Mouse (Mus musculus) retina, postnatal 7 days (tissue): ENCODE measurements around the gene Sez6l2.

Experiments
- DNase-seq: peaks from one replicate; pipeline ENCODE4 v3.0.0-alpha.2; 2012; ENCODE audit warnings: low read depth, low spot score

Gene Sez6l2

DNA sequence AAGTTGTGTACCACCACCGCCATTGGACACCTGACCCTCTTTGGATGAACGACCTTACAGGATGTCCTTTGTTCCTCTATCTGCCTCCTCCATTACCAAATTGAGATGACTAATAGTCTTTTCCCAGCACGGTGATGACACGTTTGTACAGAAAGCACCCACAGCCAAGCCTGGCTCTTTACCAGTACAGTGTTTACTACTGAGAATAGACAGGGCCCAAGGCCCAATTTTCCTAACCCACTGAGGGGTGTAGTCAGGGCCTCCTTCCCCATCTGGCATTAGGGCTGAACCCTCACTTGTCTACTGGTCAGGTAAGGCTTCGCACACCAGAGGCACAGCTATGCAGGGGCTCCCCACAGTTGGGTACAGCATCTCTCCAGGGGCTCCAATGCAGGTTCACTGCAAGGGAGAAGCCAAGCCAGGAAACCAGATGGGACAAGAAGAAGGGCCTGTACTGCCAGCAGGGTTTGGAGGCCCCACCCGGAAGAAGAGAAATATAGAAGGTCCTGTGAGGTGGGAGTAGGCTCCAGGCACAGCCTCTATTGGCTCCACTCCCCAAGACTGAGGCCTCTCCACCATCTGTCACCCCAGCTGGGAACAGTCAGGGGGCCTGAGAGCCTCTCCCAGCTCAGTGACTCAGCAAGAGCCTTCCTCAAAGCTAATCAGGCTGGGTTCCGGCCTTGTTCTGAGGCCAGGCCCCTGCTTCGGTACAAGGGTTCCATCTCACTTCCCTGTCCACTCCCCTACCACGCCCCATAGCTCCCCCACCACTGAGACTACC lies 58.1 kb downstream of the Sez6l2 start:
- no peak for DNase-seq

DNA sequence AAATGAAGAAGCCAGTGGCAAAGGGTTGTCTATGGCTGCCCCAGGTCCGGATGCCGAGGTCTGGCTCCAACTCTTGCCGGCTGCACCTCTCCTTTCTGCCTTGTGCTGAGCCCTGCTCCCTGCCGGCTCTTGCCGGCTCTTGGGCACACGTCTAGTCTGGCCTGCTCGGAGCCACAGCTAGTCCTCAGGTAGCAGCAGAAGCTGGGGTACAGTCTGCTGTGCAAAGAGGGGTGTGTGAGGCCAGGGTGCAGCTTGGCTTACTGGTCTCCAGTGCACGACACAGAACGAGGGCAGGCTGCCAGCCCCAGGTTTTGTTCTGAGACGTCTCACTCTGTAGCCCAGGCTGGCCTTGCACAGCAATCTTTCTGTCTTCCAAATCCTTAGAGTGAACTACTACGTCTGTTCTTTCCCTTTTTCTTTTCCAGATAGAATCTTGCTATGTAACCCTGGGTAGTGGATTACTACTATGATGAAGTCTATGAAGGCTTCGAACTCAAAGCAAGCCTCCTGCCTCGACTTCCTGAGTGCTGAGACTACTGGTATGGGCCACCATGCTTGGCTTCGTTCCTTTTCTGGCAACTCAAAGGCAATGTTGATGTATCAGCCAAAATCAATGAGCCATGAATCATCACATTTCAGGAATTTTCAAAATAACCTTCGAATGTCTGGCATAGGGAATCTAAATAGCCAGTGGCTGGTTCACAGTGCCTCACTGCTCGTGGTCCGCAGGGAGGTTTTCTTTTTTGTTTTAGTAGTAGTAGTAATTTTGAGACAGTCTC lies 59.1 kb downstream of the Sez6l2 start:
- DNase-seq, result no peak

DNA sequence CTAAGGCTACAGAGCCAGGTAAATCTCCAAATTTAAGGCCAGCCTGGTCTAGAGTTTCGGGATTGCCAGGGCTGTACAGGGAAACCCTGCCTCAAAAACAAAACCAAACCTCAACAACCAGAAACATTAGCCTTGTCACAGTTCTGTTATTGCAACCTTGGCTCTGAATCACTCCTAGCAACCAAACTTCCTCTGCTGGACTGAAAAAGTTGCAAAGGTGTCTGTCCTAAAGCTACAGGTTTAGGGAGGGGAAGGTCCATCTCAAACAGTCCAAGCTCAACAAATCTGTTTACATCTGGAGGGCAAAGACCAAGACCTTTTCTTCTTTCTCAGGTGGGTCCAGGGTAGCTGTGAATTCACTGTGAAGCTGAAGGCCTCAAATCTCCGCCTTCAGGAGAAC lies 60.7 kb downstream of the Sez6l2 start:
- DNase-seq, result no peak

DNA sequence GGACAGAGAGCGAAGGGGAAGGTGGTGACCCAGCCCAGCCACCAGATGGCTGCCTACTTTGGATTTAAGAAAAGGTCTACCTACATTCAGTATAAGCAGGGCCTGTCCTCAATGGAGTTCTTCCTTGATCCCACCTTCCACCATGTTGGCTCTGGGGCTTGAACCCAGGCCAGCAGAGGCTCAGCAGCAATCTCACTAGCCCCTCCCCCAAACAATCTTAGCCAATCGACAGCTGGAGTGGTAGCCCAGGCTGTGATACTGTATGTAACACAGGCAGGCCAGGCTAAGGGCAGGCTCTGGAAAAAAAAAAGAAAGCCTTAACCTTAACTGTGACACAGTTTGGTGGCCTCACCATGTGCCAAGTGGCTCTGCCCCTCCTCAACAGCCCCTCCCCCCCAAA lies 61.4 kb downstream of the Sez6l2 start:
- no peak for DNase-seq

DNA sequence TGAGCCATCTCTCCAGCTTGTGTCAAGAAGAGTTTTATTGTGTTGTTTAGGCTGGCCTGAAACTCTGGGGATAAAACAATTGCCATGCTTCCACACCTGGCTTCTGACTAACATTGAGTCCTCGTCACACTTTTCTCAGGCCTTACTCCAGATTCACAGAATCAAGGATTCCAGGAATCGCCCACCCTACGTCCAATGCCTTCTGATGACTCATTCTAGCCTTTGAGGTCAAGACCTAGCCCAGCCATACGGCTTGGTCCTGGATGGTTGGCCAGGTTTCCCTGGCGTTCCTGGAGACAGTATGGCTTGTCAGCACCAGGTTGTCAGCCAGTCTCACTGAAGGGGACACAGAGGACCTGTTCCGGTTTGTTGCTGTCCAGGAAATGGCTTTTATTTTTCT lies 62.0 kb downstream of the Sez6l2 start:
- no peak for DNase-seq

DNA sequence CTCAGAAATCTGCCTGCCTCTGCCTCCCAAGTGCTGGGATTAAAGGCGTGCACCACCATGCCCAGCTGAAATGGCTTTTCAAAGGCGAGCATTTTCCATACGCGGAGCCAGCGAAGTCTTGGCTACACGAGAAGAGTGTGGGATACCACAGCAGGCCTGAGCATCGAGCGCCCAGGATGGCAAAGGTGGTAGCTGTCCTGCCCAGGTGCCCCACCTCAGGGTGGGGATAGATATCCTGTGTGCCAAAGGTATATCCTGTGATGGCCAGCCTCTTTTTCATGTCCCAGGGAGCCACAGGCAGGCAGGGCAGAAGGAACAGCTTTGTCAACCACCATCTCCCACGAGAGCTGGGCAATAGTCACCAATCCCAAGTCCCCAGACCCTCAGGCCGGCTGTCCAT lies 62.5 kb downstream of the Sez6l2 start:
- DNase-seq, result no peak

DNA sequence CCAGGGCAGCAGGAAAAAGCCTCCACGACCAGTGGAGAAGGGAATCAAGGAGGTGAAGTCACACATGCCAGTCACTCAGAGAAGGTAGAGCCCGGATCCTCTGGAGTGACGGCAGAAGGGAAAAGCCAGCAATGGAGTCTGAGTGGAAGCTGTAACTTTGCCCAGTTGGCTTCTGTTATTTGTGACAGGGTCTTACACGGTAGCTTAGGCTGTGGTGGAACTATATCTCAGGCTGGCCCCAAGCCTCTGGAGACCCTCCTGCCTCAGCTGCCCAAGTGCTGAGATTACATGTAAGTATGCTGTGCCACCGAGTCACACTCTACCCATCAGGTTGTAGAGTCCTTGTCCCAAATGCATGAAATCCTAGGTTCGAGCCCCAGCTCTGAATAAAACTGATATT lies 63.0 kb downstream of the Sez6l2 start:
- DNase-seq, result no peak

DNA sequence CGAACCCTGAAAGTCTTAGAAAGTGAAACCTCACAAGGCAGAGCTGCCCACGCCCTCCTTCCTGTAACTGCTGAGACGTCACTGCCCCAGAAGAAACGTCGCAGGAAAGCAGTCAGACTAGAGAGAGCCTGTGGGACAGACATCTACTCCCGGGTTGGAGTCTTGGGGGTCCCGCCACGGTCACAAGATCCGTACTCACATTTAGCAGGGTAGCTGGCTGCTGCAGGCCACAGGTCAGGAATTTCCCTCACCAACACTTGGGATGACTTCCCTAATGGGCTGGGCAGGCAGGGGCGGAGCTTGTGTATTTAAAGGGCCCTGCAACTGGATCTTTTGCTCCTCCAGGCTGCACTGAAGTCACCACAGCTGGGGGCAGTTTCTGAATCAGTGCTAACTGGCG lies 64.0 kb downstream of the Sez6l2 start, which contains the start of gene Mvp:
TSS of gene Mvp (minus strand) at position 302 of the 400 bp plus-strand sequence.
- no peak for DNase-seq

DNA sequence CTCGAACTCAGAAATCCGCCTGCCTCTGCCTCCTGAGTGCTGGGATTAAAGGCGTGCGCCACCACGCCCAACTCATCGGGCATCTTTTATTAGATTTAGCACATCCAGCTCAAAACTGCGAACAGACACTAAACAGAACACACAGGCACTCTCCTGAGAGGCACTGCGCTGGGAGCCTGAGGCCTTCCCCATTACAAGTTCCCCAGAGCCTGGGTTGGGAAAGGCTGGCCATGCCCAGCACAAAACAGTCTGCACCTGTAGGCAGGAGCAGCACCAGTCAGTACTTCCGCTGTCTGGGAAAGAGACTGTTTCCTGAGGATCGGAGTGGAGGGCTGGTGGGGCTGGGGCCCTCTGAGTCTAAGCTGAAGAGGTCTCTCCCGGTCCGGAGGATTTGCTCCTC lies 64.6 kb downstream of the Sez6l2 start:
- no peak for DNase-seq

DNA sequence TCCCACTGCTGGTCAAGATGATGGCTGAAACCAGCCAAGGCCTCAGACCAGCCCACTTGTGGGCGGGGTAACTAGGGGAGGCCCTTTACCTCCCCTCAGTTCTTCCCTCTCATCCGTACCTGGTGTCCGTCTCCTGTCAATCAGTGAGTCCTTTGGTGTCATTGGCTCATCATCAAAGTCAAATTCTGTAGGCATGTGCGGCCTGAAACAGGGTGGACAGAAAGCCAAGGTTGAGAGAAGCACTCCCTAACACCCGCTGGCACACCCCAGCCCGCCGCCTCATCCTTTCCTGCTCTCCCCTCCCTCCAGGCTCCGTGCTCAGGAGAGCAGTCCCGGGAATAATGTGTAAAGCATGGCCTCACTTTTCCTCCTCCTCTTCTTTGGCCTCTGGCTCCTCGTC lies 65.7 kb downstream of the Sez6l2 start:
- no peak for DNase-seq

DNA sequence TGATC lies 65.9 kb downstream of the Sez6l2 start, which contains the start of gene Pagr1b:
TSS of gene Pagr1b (minus strand) at position 4 of the 5 bp plus-strand sequence.
- no peak for DNase-seq

DNA sequence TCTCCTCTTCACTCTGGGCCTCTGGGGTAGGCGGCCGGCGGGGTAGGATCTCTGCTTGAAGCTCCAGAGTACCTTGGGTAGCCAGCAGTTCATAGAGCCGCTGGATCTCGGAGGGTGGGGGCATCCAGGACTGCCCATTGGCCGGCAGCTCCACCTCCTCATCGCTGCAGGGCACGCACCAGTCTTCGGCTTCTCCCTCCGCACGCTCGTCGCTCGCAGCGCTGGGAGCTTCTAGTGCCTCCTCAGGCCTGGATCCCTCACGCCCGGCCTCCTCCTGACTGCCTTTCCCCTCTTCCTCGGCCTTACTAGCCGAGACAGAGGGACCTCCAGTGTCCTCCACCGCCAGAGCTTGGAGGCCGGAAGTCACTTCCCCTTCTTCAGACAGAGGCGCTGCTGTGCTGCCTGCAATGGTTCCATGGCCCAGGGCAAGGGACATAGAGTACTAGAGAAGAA lies 66.1 kb downstream of the Sez6l2 start:
- no peak for DNase-seq

DNA sequence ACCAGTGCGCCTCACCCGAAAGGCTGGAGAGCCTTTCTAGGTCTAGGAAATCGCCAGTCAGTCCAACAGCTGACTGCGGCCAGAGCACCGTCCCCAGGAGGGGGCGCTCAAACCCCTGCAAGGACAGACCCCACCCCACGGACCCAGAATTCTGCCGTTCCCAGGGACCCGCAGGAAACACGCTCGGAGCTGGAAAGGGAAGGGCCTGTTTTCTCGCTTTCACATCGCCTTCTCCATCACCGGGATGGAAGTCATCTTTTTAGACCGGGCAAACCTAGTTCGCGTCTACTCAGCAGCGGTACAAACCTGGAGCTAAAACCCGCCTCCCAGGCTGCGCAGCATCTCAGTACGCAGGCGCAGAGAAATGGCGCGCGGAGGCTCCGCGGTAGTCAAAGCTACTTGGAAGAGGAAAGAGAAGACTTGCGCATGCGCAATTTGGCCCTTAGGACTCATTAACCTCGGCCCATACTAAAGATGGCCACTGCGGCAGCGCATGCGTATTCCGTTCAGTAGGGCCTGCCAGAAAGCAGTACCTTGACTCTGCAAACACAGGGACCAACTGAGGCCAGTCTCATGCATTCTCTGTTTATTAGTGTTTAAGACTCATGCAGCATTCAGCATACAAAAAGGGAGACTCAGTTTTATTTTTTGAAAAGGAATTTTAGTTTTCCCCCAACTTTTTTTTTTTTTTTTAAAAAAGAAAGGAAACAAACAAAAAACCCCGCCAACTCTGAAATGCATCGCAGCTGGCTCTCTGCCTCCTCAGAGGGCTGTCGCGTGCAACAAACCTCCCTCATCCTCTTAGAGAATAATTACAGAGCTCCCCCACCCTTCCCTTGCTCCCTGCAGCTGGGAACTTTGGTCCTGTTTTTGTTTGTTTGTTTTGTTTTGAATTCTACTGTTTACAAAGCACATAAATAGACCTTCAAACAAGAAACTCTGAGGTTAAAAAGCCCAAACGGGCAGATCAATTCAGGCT lies 66.9 kb downstream of the Sez6l2 start, which contains the start of gene Pagr1a:
TSS of gene Pagr1a (minus strand) at position 382 of the 979 bp plus-strand sequence.
- DNase-seq, result peak; percentile 100

DNA sequence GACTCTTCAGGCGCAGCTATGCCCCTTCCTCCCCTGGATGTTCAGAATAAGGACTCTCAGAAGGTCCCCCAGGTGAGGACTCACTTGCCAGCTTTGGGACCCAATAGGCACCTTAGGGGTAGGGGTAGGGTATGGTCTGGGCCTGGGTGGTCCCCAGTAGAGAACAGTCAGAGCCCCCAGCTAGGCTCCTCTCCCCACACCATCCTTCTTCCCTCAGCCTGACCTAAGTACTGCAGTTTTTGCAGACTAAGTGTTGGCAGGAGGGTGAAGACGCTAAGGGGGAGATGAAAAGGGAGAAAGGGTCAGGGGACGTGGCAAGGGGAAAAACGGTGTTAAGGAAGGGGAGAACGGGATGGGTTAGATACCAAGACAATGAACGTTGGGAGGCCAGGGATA lies 67.6 kb downstream of the Sez6l2 start:
- no peak for DNase-seq

DNA sequence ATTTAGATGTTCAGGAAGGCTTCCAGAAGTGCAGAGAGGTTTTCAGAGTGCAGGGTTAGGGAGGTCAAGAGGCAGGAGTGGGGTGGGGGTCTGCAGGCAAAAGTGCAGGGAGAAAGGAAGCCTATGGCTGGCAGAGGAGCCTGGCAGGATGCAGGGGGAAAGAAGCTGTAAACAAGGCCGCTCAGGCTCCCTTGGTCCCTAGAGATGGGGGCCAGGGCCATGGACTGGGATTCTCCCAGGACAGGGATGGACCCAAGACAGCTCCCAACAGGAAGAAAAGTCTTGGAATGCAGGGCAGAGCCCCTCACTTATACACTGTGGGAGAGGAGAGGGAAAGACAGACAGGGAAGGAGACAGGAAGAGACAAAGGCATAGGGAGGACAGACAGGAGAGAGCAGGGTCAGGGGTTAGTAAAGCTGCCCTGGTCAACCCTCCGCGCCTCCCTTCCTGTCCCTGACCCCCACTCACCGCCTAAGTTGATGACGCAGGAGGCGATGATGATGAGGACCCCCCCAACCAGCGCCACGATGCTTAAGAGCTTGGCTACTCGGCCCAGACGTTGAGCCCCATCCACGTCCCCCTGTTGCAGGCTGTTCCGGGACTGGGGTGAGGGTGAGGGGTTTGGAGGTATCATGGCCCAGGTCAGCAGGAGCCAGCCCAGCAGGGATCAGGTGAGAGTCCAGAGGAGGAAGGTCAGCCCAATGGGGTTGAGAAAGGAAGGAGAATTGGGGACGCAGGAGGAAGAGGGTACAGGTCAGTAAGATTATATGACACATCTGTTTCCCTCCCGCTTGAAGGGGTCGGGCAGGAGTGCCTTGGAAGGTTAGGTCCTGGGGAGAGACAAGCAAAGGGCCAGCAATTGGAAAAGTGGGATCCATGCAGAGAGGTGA lies 68.3 kb downstream of the Sez6l2 start:
- no peak for DNase-seq

DNA sequence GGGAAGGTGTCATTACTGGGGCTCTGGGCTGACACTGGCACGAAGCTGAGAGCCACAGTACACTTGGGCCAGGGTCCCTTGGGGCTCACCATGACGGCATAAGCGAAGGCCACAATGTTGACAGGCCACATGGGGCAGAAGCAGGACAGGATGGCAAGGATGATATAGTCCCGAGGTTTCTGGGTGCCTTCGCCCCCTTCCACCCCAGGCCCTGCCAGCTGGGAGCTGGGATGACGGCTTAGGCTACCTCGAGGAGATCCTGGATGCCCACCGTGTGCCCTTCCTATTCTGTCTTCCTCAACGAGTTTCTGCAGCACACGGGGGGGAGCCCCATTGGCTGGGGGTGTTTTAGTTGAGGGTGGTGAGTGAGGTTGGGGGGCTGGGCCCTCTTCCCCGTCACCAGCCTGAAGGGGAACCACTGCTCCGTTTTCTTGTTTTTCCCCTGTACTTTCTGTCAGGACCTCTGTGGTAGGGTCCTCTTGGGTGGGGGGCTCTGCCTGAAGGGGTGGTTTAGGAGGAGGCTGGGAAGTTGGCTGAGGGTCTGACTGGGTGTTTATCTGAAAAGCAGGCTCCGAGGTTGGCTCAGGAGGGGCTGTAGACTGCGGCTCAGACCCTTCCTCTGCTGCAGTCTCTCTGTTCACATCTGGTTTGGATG lies 69.1 kb downstream of the Sez6l2 start:
- DNase-seq, result no peak

DNA sequence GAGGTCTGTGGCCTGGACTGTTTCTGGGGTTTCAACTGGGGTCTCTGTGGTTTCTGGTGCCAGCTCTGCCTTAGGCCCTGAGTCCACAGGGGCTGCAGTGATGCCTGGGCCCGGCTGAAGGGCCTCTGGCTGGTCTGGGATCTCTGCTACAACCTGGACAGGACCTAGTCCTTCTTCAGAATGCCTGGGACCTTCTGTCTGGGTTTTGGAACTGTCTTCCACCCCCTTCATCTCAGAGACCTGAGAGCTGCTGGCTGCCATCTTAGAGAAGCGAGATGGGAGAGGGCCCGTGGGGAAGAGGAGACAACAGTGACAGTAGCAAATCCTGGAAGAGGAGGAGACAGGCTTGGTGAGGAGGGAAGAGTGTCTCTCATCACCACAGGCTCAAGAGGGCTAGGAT lies 69.7 kb downstream of the Sez6l2 start:
- no peak for DNase-seq
